ENCODE assay signal across 20 mouse cellular contexts in the genomic region with DNA sequence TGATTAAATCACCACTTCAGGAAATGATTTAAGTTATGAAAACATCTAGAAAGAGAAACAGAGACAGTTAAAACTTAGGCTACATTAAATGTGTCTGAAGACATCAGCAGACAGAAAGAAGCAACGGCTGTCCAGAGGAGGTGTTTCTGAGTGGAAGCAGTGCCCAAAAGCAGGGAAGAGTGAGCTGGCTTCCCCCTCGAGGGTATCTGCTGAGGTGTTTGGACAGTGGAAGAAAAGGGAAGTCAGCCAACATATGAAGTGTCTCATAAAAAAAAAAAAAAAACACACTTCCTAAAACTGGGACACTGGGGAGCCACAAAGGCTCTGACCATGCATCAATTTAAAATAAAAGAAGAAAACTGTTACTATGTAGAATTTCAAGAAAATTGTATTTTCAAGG.
"Had no signal": no experiment of that assay in that cellular context is flagged by ENCODE, and none has a peak within 500 bp of the region (broad histone marks: within the 10 kb centered on the region; RNA-seq: fewer than 3 reads in every experiment).

No protein-coding gene starts in this region.

- ATAC-seq: liver, embryonic 12.5 days; lung, postnatal 0 days; midbrain, embryonic 16.5 days had no signal

- H3K27ac ChIP-seq: liver, embryonic 12.5 days; liver, embryonic 14.5 days; midbrain, embryonic 12.5 days; neural tube, embryonic 13.5 days; neural tube, embryonic 15.5 days; stomach, embryonic 15.5 days; stomach, postnatal 0 days had no signal

- H3K9me3 ChIP-seq: liver, embryonic 12.5 days; midbrain, embryonic 12.5 days; neural tube, embryonic 13.5 days; neural tube, embryonic 15.5 days; stomach, embryonic 15.5 days had no signal

- H3K4me3 ChIP-seq: liver, embryonic 12.5 days; midbrain, embryonic 12.5 days; myocyte; neural tube, embryonic 13.5 days; neural tube, embryonic 15.5 days; stomach, embryonic 15.5 days had no signal

- H3K4me1 ChIP-seq: liver, embryonic 12.5 days; stomach, embryonic 15.5 days had no signal

- H3K36me3 ChIP-seq: liver, embryonic 12.5 days; midbrain, embryonic 12.5 days; neural tube, embryonic 13.5 days; neural tube, embryonic 15.5 days; stomach, embryonic 15.5 days had no signal

- DNase-seq: lung, adult 18-20 months; lung, postnatal 14 days; lung, postnatal 4 days; midbrain, embryonic 14.5 days; retina, postnatal 1 day; right cerebral cortex, adult 18-20 months; right cerebral cortex, postnatal 14 days; thymus, adult 2 months; thymus, postnatal 25 days; thymus, postnatal 4 days had no signal

- H3K27me3 ChIP-seq: liver, embryonic 12.5 days; midbrain, embryonic 12.5 days; neural tube, embryonic 13.5 days; neural tube, embryonic 15.5 days; stomach, embryonic 15.5 days had no signal

- H3K9ac ChIP-seq: liver, embryonic 12.5 days; liver, embryonic 14.5 days; midbrain, embryonic 12.5 days; neural tube, embryonic 13.5 days; neural tube, embryonic 15.5 days; stomach, embryonic 15.5 days had no signal

- H3K4me2 ChIP-seq: liver, embryonic 12.5 days; midbrain, embryonic 12.5 days; neural tube, embryonic 13.5 days; neural tube, embryonic 15.5 days; stomach, embryonic 15.5 days had no signal
